Mouse (Mus musculus) ES-E14 (cell line): Measurements from ENCODE around the gene Tada3. TPM values are rescaled to one million over a fixed set of nuclear protein-coding genes. Genes with fewer than 3 reads are reported as not detected.
A peak's percentile ranks its signal among the peaks of the same experiment; 100 is the strongest.

Experiments used
- DNase-seq: peaks from one replicate; pipeline ENCODE4 v3.0.0-alpha.2; 2013; ENCODE audit warnings: low read depth, low spot score
- H3K27ac ChIP-seq: 2 replicates; pipeline ENCODE4 v1.5.1; 2012; ENCODE audit warnings: low read depth, mild to moderate bottlenecking, low read length, moderate library complexity, mixed read lengths; ENCODE audit not compliant: poor library complexity, insufficient read depth, severe bottlenecking
- H3K36me3 ChIP-seq: 2 replicates; pipeline ENCODE4 v1.6.1; 2012; ENCODE audit warnings: mild to moderate bottlenecking, low read length, moderate library complexity, mixed read lengths; ENCODE audit not compliant: control insufficient read depth, poor library complexity, insufficient read depth, severe bottlenecking
- H3K4me1 ChIP-seq, 2 experiments: fragments of 150-350 bp in 1 of 2; sonication (generic) in 1 of 2; 2 replicates each; pipeline ENCODE4 v1.6.1; 2012; ENCODE audit warnings: low read length in 2 of 2, mild to moderate bottlenecking in 1 of 2, mixed read lengths in 1 of 2; ENCODE audit not compliant: control insufficient read depth in 2 of 2, insufficient read depth in 2 of 2, poor library complexity in 1 of 2
- H3K4me3 ChIP-seq, 2 experiments: fragments of 150-350 bp in 1 of 2; sonication (generic) in 1 of 2; 2 replicates each; pipeline ENCODE4 v1.5.1; 2012; ENCODE audit warnings: low read length in 2 of 2, low read depth in 1 of 2, mild to moderate bottlenecking in 1 of 2, mixed read lengths in 1 of 2; ENCODE audit not compliant: insufficient read depth in 1 of 2, poor library complexity in 1 of 2, severe bottlenecking in 1 of 2
- H3K9ac ChIP-seq: 2 replicates; pipeline ENCODE4 v1.6.1; 2012; ENCODE audit warnings: low read depth, mild to moderate bottlenecking, low read length, mixed read lengths; ENCODE audit not compliant: poor library complexity, insufficient read depth, severe bottlenecking
- H3K9me3 ChIP-seq: fragments of 150-350 bp; sonication (generic); 2 replicates; pipeline ENCODE4 v1.6.1; 2012; ENCODE audit warnings: low read depth, mild to moderate bottlenecking, low read length; ENCODE audit not compliant: control insufficient read depth, insufficient read depth
- CHD2 ChIP-seq: IDR thresholded peaks from 2 replicates; pipeline ENCODE4 v1.6.1; 2014; ENCODE audit warnings: mild to moderate bottlenecking, low read depth, low read length, inconsistent platforms
- HCFC1 ChIP-seq: IDR thresholded peaks from 2 replicates; pipeline ENCODE4 v1.6.1; 2012; ENCODE audit warnings: low read length, inconsistent platforms, borderline replicate concordance; ENCODE audit not compliant: insufficient read depth
- MAFK ChIP-seq: IDR thresholded peaks from 2 replicates; pipeline ENCODE4 v1.6.1; 2014; ENCODE audit warnings: mild to moderate bottlenecking, low read depth, low read length, inconsistent platforms; ENCODE audit not compliant: insufficient read depth
- ZC3H11A ChIP-seq: IDR thresholded peaks from 2 replicates; pipeline ENCODE4 v1.6.1; 2012; ENCODE audit warnings: low read depth, mild to moderate bottlenecking, inconsistent platforms, low read length, borderline replicate concordance
- ZNF384 ChIP-seq: IDR thresholded peaks from 2 replicates; pipeline ENCODE4 v1.6.1; 2012; ENCODE audit warnings: low read depth, low read length, inconsistent platforms
- in situ Hi-C, 2 experiments: fragments of 600-800 bp; cut with MboI; formaldehyde crosslinking; loops; one replicate each; pipeline ENCODE4 v1.15.1; 2025; ENCODE audit warnings: low sequenced_read_pairs in 2 of 2, inconsistent platforms in 1 of 2; ENCODE audit not compliant: unreplicated experiment in 2 of 2
- total RNA-seq: library from RNA; depleted of rRNA; stranded (reverse); fragments of 300-350 nt; gene quantifications from 2 replicates; pipeline ENCODE4 v1.2.3, GENCODE M21; 2012; rRNA removed

The Tada3 gene
- total RNA-seq: 31.7 and 35.3 TPM in 2 replicates

GRCm38 (mm10) chr6:113377496-113378385 lies at the start of gene Tada3, which contains the start of gene Arpc4:
Tada3 (minus strand) TSS chr6:113377883.
Arpc4 (plus strand) TSS chr6:113378115.
- DNase-seq: peak; percentile 94
- H3K36me3 ChIP-seq: peaks cover 35% of the 10 kb centered on the region
- peak within 1 kb of the TSS; percentile 98 for H3K27ac ChIP-seq
- H3K4me3 ChIP-seq: peak within 1 kb of the TSS; percentile 87 to 90
- no peak for TF ChIP-seq ZC3H11A
- peak; percentile 69 for TF ChIP-seq HCFC1
- TF ChIP-seq MAFK: no peak
- H3K9ac ChIP-seq: peak within 1 kb of the TSS; percentile 98
- in situ Hi-C loops: no loop called here
- H3K4me1 ChIP-seq: peaks cover 3 to 4% of the 10 kb centered on the region in 2 experiments; a peak in 2 of 4 replicates
- no peaks in the 10 kb centered on the region for H3K9me3 ChIP-seq

- Histone ChIP-seq H3K36me3 (no peaks in the 10 kb centered on the region), H3K4me1 (0 out of 4 replicates have a peak, but pooled peaks cover 0 to 2% of the 10 kb centered on the region in 2 experiments), H3K9ac (no peak overlapping the region), H3K9me3 (no peaks in the 10 kb centered on the region), H3K27ac (no peak overlapping the region), H3K4me3 (no peak overlapping the region)
- TF ChIP-seq HCFC1 (no peak), ZC3H11A (no peak; the same call in 1 of the 2 replicates), ZNF384 (no peak), MAFK (no peak), CHD2 (no peak)
- in situ Hi-C loops: no loop called here
- DNase-seq: peak; percentile 82
These were observed 49.7 kb upstream of the Tada3 start for GRCm38 (mm10) chr6:113427397-113427796.

- TF ChIP-seq MAFK (no peak), ZC3H11A (no peak), HCFC1 (no peak)
- no peak overlapping the region for H3K9ac ChIP-seq
- no peaks in the 10 kb centered on the region for H3K36me3 ChIP-seq
- 0 out of 4 replicates have a peak, but pooled peaks cover 0 to 2% of the 10 kb centered on the region in 2 experiments for H3K4me1 ChIP-seq
- no peak overlapping the region for H3K27ac ChIP-seq
- no peak for DNase-seq
- in situ Hi-C loops: no loop called here
- H3K9me3 ChIP-seq: no peaks in the 10 kb centered on the region
- H3K4me3 ChIP-seq: no peak overlapping the region
These were observed 49.0 kb upstream of the Tada3 start for GRCm38 (mm10) chr6:113426696-113427095.

- no peak for TF ChIP-seq CHD2
- TF ChIP-seq HCFC1: no peak
- TF ChIP-seq ZNF384: no peak
- TF ChIP-seq ZC3H11A: no peak
- TF ChIP-seq MAFK: no peak
- Histone ChIP-seq H3K9ac (no peak overlapping the region), H3K4me3 (no peak overlapping the region), H3K36me3 (no peaks in the 10 kb centered on the region), H3K27ac (no peak overlapping the region), H3K9me3 (no peaks in the 10 kb centered on the region), H3K4me1 (0 out of 4 replicates have a peak, but pooled peaks cover 0 to 2% of the 10 kb centered on the region in 2 experiments)
- DNase-seq: no peak
- in situ Hi-C loops: no loop called here
These were observed 46.5 kb upstream of the Tada3 start for GRCm38 (mm10) chr6:113424187-113424586.
